Mouse (Mus musculus) limb, embryonic 14.5 days (tissue): Measurements from ENCODE around the gene Bcl2. TPM values are rescaled to one million over a fixed set of nuclear protein-coding genes. Genes with fewer than 3 reads are reported as not detected.

Experiments
- ATAC-seq: fragments of 200-750 bp; cut with Nextera tagmentation; 2 replicates; pipeline ENCODE4 v1.8.0; 2017; ENCODE audit warnings: low read depth, moderate number of reproducible peaks, moderate TSS enrichment; ENCODE audit not compliant: low FRiP score
- DNase-seq: peaks from one replicate; pipeline ENCODE4 v3.0.0-alpha.2; 2015; ENCODE audit warnings: low spot score
- H3K27ac ChIP-seq: fragments of 300-500 bp; sonication (generic); replicated peaks from 2 replicates; pipeline ENCODE4 v1.5.1; 2014; ENCODE audit warnings: low read depth, mild to moderate bottlenecking, low read length, moderate library complexity, mixed read lengths
- H3K27me3 ChIP-seq: fragments of 300-500 bp; sonication (generic); 2 replicates; pipeline ENCODE4 v1.6.1; 2014; ENCODE audit warnings: low read length, mixed read lengths; ENCODE audit not compliant: control insufficient read depth, insufficient read depth
- H3K36me3 ChIP-seq: fragments of 300-500 bp; sonication (generic); 2 replicates; pipeline ENCODE4 v1.6.1; 2014; ENCODE audit warnings: mild to moderate bottlenecking, low read length, moderate library complexity, mixed read lengths; ENCODE audit not compliant: control insufficient read depth, insufficient read depth
- H3K4me1 ChIP-seq: fragments of 300-500 bp; sonication (generic); 2 replicates; pipeline ENCODE4 v1.6.1; 2014; ENCODE audit warnings: antibody characterized with exemption, low read length, mixed read lengths; ENCODE audit not compliant: control insufficient read depth, insufficient read depth
- H3K4me2 ChIP-seq: fragments of 300-500 bp; sonication (generic); replicated peaks from 2 replicates; pipeline ENCODE4 v1.6.1; 2014; ENCODE audit warnings: low read depth, mild to moderate bottlenecking, low read length, moderate library complexity; ENCODE audit not compliant: severe bottlenecking
- H3K4me3 ChIP-seq: fragments of 300-500 bp; sonication (generic); replicated peaks from 2 replicates; pipeline ENCODE4 v1.5.1; 2014; ENCODE audit warnings: low read length
- H3K9ac ChIP-seq: fragments of 300-500 bp; sonication (generic); 2 replicates; pipeline ENCODE4 v1.6.1; 2014; ENCODE audit warnings: mild to moderate bottlenecking, low read depth, low read length, moderate library complexity; ENCODE audit not compliant: severe bottlenecking
- H3K9me3 ChIP-seq: fragments of 300-500 bp; sonication (generic); 2 replicates; pipeline ENCODE4 v1.6.1; 2016; ENCODE audit warnings: low read length; ENCODE audit not compliant: control insufficient read depth
- POLR2A ChIP-seq: fragments of 200-500 bp; IDR thresholded peaks from 2 replicates; pipeline ENCODE4 v1.8.0; 2012; ENCODE audit warnings: inconsistent platforms, mild to moderate bottlenecking, moderate library complexity, borderline replicate concordance; ENCODE audit not compliant: insufficient read depth, insufficient read length; ENCODE audit errors: extremely low read depth
- WGBS: fragments of 180-500 bp; shearing (Covaris S2); extraction: QIAGEN DNeasy Blood & Tissue Kit; methylation state at CpG from one replicate; pipeline ENCODE4 v1.1.7; 2014; 5-methylcytosine and 5-hydroxymethylcytosine counted together
- polyA plus RNA-seq, 2 experiments: library from polyadenylated mRNA; depleted of rRNA in 1 of 2; stranded (reverse) in 1 of 2; unstranded in 1 of 2; fragments of >200 nt; fragmentation: Nextera tagmentation in 1 of 2; extraction: Ambion mirVana in 1 of 2; gene quantifications; 2 replicates each; pipeline versions ENCODE4 v1.2.1 to v1.2.3; 2012 to 2014

Bcl2 gene
- polyA plus RNA-seq, 2 experiments: 8.0 to 15.7 TPM

GRCm38 (mm10) chr1:106647336-106647735 is 66.7 kb downstream of the Bcl2 start:
- H3K4me3 ChIP-seq: no peak overlapping the region
- H3K4me2 ChIP-seq: no peak overlapping the region
- H3K27ac ChIP-seq: no peak overlapping the region
- no peak overlapping the region for H3K9ac ChIP-seq
- H3K4me1 ChIP-seq: 0 out of 2 replicates have a peak, but pooled peaks cover 5% of the 10 kb centered on the region
- no peaks in the 10 kb centered on the region for H3K36me3 ChIP-seq
- H3K27me3 ChIP-seq: no peaks in the 10 kb centered on the region
- ATAC-seq: no peak
- no peaks in the 10 kb centered on the region for H3K9me3 ChIP-seq
- DNase-seq: no peak
- no peak for TF ChIP-seq POLR2A
- 78% methylated on average over 3 of the region's 3 CpGs for WGBS

GRCm38 (mm10) chr1:106644566-106644965 is 69.5 kb downstream of the Bcl2 start:
- Histone ChIP-seq H3K4me3 (no peak overlapping the region), H3K4me2 (no peak overlapping the region), H3K36me3 (no peaks in the 10 kb centered on the region), H3K27me3 (no peaks in the 10 kb centered on the region), H3K9ac (no peak overlapping the region), H3K4me1 (0 out of 2 replicates have a peak, but pooled peaks cover 5% of the 10 kb centered on the region), H3K27ac (no peak overlapping the region), H3K9me3 (no peaks in the 10 kb centered on the region)
- 89% methylated on average over 4 of the region's 4 CpGs for whole genome bisulfite sequencing
- TF ChIP-seq POLR2A: no peak
- no peak for DNase-seq
- ATAC-seq: no peak

GRCm38 (mm10) chr1:106643527-106643926 is 70.5 kb downstream of the Bcl2 start:
- 74% methylated on average over 3 of the region's 3 CpGs for WGBS
- H3K4me1 ChIP-seq: 0 out of 2 replicates have a peak, but pooled peaks cover 5% of the 10 kb centered on the region
- no peak overlapping the region for H3K9ac ChIP-seq
- no peaks in the 10 kb centered on the region for H3K36me3 ChIP-seq
- no peak for DNase-seq
- no peak overlapping the region for H3K4me3 ChIP-seq
- no peak overlapping the region for H3K4me2 ChIP-seq
- no peaks in the 10 kb centered on the region for H3K9me3 ChIP-seq
- H3K27me3 ChIP-seq: no peaks in the 10 kb centered on the region
- ATAC-seq: no peak
- no peak overlapping the region for H3K27ac ChIP-seq
- no peak for TF ChIP-seq POLR2A

- H3K9ac ChIP-seq: no peak overlapping the region
- no peak for DNase-seq
- no peak overlapping the region for H3K4me3 ChIP-seq
- no peaks in the 10 kb centered on the region for H3K36me3 ChIP-seq
- H3K4me2 ChIP-seq: no peak overlapping the region
- no peaks in the 10 kb centered on the region for H3K9me3 ChIP-seq
- no peaks in the 10 kb centered on the region for H3K27me3 ChIP-seq
- ATAC-seq: no peak
- H3K4me1 ChIP-seq: peaks cover 12% of the 10 kb centered on the region
- no peak for TF ChIP-seq POLR2A
- no peak overlapping the region for H3K27ac ChIP-seq
- WGBS: 82% methylated on average over 1 of the region's 1 CpGs
These were observed 73.5 kb downstream of the Bcl2 start for GRCm38 (mm10) chr1:106640577-106640976.

- no peak overlapping the region for H3K4me3 ChIP-seq
- DNase-seq: no peak
- H3K4me2 ChIP-seq: no peak overlapping the region
- no peaks in the 10 kb centered on the region for H3K36me3 ChIP-seq
- ATAC-seq: no peak
- no peaks in the 10 kb centered on the region for H3K27me3 ChIP-seq
- 90% methylated on average over 11 of the region's 11 CpGs for WGBS
- TF ChIP-seq POLR2A: no peak
- H3K9me3 ChIP-seq: no peaks in the 10 kb centered on the region
- peaks cover 8% of the 10 kb centered on the region for H3K4me1 ChIP-seq
- no peak overlapping the region for H3K9ac ChIP-seq
- H3K27ac ChIP-seq: no peak overlapping the region
These were observed 76.4 kb downstream of the Bcl2 start for GRCm38 (mm10) chr1:106637705-106638104.

GRCm38 (mm10) chr1:106636714-106637113 is 77.4 kb downstream of the Bcl2 start:
- Histone ChIP-seq H3K27ac (no peak overlapping the region; the same call in 1 of the 2 replicates), H3K9me3 (no peaks in the 10 kb centered on the region)
- DNase-seq: peak; percentile 63

More at GRCm38 (mm10) chr1:106636714-106637113, 77.4 kb downstream of the Bcl2 start:
- whole genome bisulfite sequencing: 14% methylated on average over 2 of the region's 2 CpGs
- no peak overlapping the region for H3K9ac ChIP-seq
- no peak for TF ChIP-seq POLR2A
- ATAC-seq: peak; percentile 55
- no peaks in the 10 kb centered on the region for H3K36me3 ChIP-seq
- no peak overlapping the region for H3K4me2 ChIP-seq
- no peaks in the 10 kb centered on the region for H3K27me3 ChIP-seq
- H3K4me1 ChIP-seq: peaks cover 8% of the 10 kb centered on the region
- no peak overlapping the region for H3K4me3 ChIP-seq
